Mouse (Mus musculus) cerebellum, adult 2 months (tissue): ENCODE data around the gene Apon.

Experiments
- CTCF ChIP-seq: fragments of 200-500 bp; IDR thresholded peaks from 2 replicates; pipeline ENCODE4 v1.5.1; 2011; ENCODE audit warnings: low read depth, mild to moderate bottlenecking, control low read depth, low read length, moderate library complexity, borderline replicate concordance; ENCODE audit not compliant: insufficient read depth
- POLR2A ChIP-seq: fragments of 200-500 bp; IDR thresholded peaks from 2 replicates; pipeline ENCODE4 v1.6.1; 2011; ENCODE audit warnings: low read length, control low read depth, borderline replicate concordance; ENCODE audit not compliant: insufficient read depth

- TF ChIP-seq CTCF: no peak
- no peak for TF ChIP-seq POLR2A
Observed at GRCm38 (mm10) chr10:128236321-128236720, 17.6 kb upstream of the Apon start.
